ENCODE assay signal across 8 mouse cellular contexts in the genomic region with DNA sequence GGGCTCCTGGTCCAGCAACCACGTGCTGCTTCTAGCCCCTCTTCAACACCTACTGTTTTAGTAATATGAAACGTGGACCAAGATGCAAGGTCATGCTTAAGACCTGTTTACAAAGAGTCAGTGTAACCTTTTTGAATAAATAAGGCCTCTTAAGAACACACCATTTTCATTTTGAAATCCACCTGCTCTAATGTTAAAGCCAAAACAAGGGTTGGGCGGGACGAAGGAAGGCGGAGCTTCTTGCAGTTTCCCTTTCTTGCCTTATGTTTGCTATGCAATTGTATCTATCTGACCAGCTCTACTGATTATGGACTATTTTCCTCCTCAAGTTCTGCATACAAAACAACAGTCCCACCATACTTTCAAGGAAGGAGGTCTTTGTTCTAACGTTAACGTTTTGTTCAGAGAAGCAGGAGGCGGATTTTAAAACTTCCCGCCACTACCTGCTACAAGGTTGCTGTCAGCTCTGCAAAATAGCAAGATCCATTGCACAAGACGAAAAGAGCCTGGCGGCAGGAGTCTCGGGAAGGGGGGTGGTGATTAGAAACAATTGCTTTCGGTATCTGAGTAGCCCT. TPM values are rescaled to one million over a fixed set of nuclear protein-coding genes. Genes with fewer than 3 reads are reported as not detected.
DNase-seq lines count a peak whose midpoint lies in the region; ATAC-seq and TF ChIP-seq lines count a peak whose summit lies in the region.

No protein-coding gene starts in this region.

- 27% methylated on average over 13 of the region's 13 CpGs for WGBS in heart, postnatal 0 days
- WGBS in large intestine, adult 2 months = 24% methylated on average over 13 of the region's 13 CpGs
- 29% methylated on average over 13 of the region's 13 CpGs for WGBS in midbrain, embryonic 10.5 days

- peak overlapping the region; percentile 67 for H3K4me2 ChIP-seq in heart, postnatal 0 days (ENCODE audit: low read depth, low read length)

- TF ChIP-seq CTCF in heart, postnatal 0 days (IDR thresholded peaks at IDR 0.05; ENCODE audit: low read depth) = no peak

- no peak for ATAC-seq in heart, postnatal 0 days (ENCODE audit: insufficient read depth, low read depth)

- 0 out of 2 replicates have a peak, but pooled peaks cover 3% of the 10 kb centered on the region for H3K36me3 ChIP-seq in heart, postnatal 0 days (replicated peaks; ENCODE audit: control insufficient read depth, insufficient read depth, low read length)
- H3K36me3 ChIP-seq in midbrain, embryonic 10.5 days = peaks cover 8% of the 10 kb centered on the region

- no peaks in the 10 kb centered on the region for H3K9me3 ChIP-seq in heart, postnatal 0 days (replicated peaks; ENCODE audit: control insufficient read depth, low read length)
- H3K9me3 ChIP-seq in midbrain, embryonic 10.5 days (replicated peaks) = no peaks in the 10 kb centered on the region

- peak overlapping the region; percentile 84 for H3K27ac ChIP-seq in heart, postnatal 0 days (ENCODE audit: low read depth)
- peak overlapping the region; percentile 80 for H3K27ac ChIP-seq in midbrain, embryonic 10.5 days (replicated peaks)

- no peaks in the 10 kb centered on the region for H3K4me1 ChIP-seq in heart, postnatal 0 days (ENCODE audit: control insufficient read depth, insufficient read depth)
- no peaks in the 10 kb centered on the region for H3K4me1 ChIP-seq in midbrain, embryonic 10.5 days

- H3K9ac ChIP-seq in heart, postnatal 0 days (replicated peaks; ENCODE audit: low read depth, low read length) = peak overlapping the region; percentile 38; the same call in 1 of the 2 replicates

- peak overlapping the region; percentile 64 for H3K4me3 ChIP-seq in heart, postnatal 0 days (ENCODE audit: low read depth, low read length)
- peak overlapping the region; percentile 55 for H3K4me3 ChIP-seq in midbrain, embryonic 10.5 days

- no peaks in the 10 kb centered on the region for H3K27me3 ChIP-seq in heart, postnatal 0 days (ENCODE audit: control insufficient read depth, insufficient read depth, low read length)
- no peaks in the 10 kb centered on the region for H3K27me3 ChIP-seq in midbrain, embryonic 10.5 days (ENCODE audit: low read depth, poor library complexity, severe bottlenecking)

- TF ChIP-seq EP300 in heart, postnatal 0 days (IDR thresholded peaks at IDR 0.05; ENCODE audit: low read depth) = no peak

- peak; percentile 3 for DNase-seq in urinary bladder, postnatal 14 days (ENCODE audit: low spot score)
- DNase-seq in urinary bladder, postnatal 10 days (ENCODE audit: low spot score) = no peak
- DNase-seq in embryo, embryonic 10.5 days (ENCODE audit: low spot score) = peak; percentile 29
- DNase-seq in heart, postnatal 0 days (ENCODE audit: low spot score) = no peak
- DNase-seq in large intestine, adult 2 months (ENCODE audit: low read depth, low spot score) = peak; percentile 10
- no peak for DNase-seq in midbrain, embryonic 10.5 days (ENCODE audit: low spot score)
- peak; percentile 26 for DNase-seq in yolk sac, embryonic 10.5 days (ENCODE audit: low spot score)
- no peak for DNase-seq in left cerebral cortex, adult 18-20 months (ENCODE audit: low spot score in 2 of 2)

RNA-seq across cellular contexts. Expression of gene Hmgn5, which starts 1.5 kb away (rescaled TPM):
- total RNA-seq in heart, postnatal 0 days (2014; rRNA removed; ENCODE audit: low replicate concordance) = 0.19 TPM in 1 of 2 replicates, not detected in the other
- 15.1 and 15.4 TPM in 2 replicates for polyA plus RNA-seq in heart, postnatal 0 days (2015; fragmentation: Nextera tagmentation; extraction: Ambion mirVana)
- polyA plus RNA-seq in large intestine, adult 2 months (2012; rRNA removed) = 1.0 and 1.3 TPM in 2 replicates
- polyA plus RNA-seq in midbrain, embryonic 10.5 days (2016; fragmentation: Nextera tagmentation; extraction: Ambion mirVana) = 22.8 and 26.5 TPM in 2 replicates
- 1 to 10 TPM; 3.7 to 4.5 TPM for total RNA-seq in left cerebral cortex, adult 18-20 months (2021)

Comparison
In these comparisons a context has a peak if more than half of its experiments do, and no peak if none do; other contexts are left out.
1. DNase-seq: peak in urinary bladder, postnatal 14 days (single experiment), embryo, embryonic 10.5 days (single experiment), large intestine, adult 2 months (single experiment) and yolk sac, embryonic 10.5 days (single experiment); none in urinary bladder, postnatal 10 days (single experiment), heart, postnatal 0 days (single experiment), midbrain, embryonic 10.5 days (single experiment) and left cerebral cortex, adult 18-20 months (0 of 2).